Mouse (Mus musculus) kidney, postnatal 4 days (tissue): ENCODE measurements around the gene Surf1.

Experiments
- DNase-seq, 2 experiments: peaks; one replicate each; pipeline ENCODE4 v3.0.0; 2021; ENCODE audit warnings: mixed read lengths in 2 of 2

Gene Surf1

GRCm38 (mm10) chr2:26915927-26916728 is at the start of gene Surf1, which contains the start of gene Surf2:
Surf1 (minus strand) TSS chr2:26916530.
Surf2 (plus strand) TSS chr2:26916367.
- peak; percentile 81 to 88 for DNase-seq

- peak in 1 of 2 experiments; percentile 28 for DNase-seq
These were observed 48.5 kb upstream of the Surf1 start for GRCm38 (mm10) chr2:26964724-26965370.

GRCm38 (mm10) chr2:26963923-26964723 is 47.8 kb upstream of the Surf1 start, which contains the start of gene Rexo4:
Rexo4 (minus strand) TSS chr2:26964386.
- DNase-seq, result peak; percentile 96 to 97

GRCm38 (mm10) chr2:26960756-26961155 is 44.4 kb upstream of the Surf1 start:
- DNase-seq, result peak; percentile 37 to 60

- no peak for DNase-seq
These were observed 41.1 kb upstream of the Surf1 start for GRCm38 (mm10) chr2:26957488-26957859.

GRCm38 (mm10) chr2:26956811-26957487 is 40.6 kb upstream of the Surf1 start:
- no peak for DNase-seq

- no peak for DNase-seq
These were observed 38.5 kb upstream of the Surf1 start for GRCm38 (mm10) chr2:26954735-26955395.

- DNase-seq, result no peak
These were observed 36.5 kb upstream of the Surf1 start for GRCm38 (mm10) chr2:26952866-26953265.

- DNase-seq, result no peak
These were observed 35.9 kb upstream of the Surf1 start for GRCm38 (mm10) chr2:26952193-26952592.

- DNase-seq, result no peak
These were observed 35.1 kb upstream of the Surf1 start for GRCm38 (mm10) chr2:26951346-26951905.

- no peak for DNase-seq
These were observed 34.1 kb upstream of the Surf1 start for GRCm38 (mm10) chr2:26950411-26950810.

GRCm38 (mm10) chr2:26943253-26943652 is 26.9 kb upstream of the Surf1 start:
- DNase-seq, result no peak

GRCm38 (mm10) chr2:26941539-26941938 is 25.2 kb upstream of the Surf1 start:
- peak in 1 of 2 experiments; percentile 35 for DNase-seq

- DNase-seq, result no peak
These were observed 20.1 kb upstream of the Surf1 start for GRCm38 (mm10) chr2:26936425-26936824.

GRCm38 (mm10) chr2:26935286-26935685 is 19.0 kb upstream of the Surf1 start:
- no peak for DNase-seq

GRCm38 (mm10) chr2:26933304-26934055 is 17.1 kb upstream of the Surf1 start, which contains the start of the genes Surf4 and Stkld1:
Surf4 (minus strand) TSS chr2:26933928.
Stkld1 (plus strand) TSS chr2:26934047.
- DNase-seq, result peak; percentile 96 to 98

GRCm38 (mm10) chr2:26932473-26933303 is 16.4 kb upstream of the Surf1 start:
- peak in 1 of 2 experiments; percentile 70 for DNase-seq

- peak; percentile 62 to 75 for DNase-seq
These were observed 14.1 kb upstream of the Surf1 start for GRCm38 (mm10) chr2:26930390-26930789.

- no peak for DNase-seq
These were observed 11.6 kb upstream of the Surf1 start for GRCm38 (mm10) chr2:26927745-26928476.
